Mouse (Mus musculus) myocyte (in vitro differentiated cells): ENCODE results near the gene Rpf2.

Experiments used
- CEBPB ChIP-seq: IDR thresholded peaks from 2 replicates; pipeline ENCODE4 v1.6.1; 2011; ENCODE audit warnings: mild to moderate bottlenecking, moderate library complexity; ENCODE audit not compliant: poor library complexity, insufficient read depth, severe bottlenecking
- E2F4 ChIP-seq: IDR thresholded peaks from one replicate; pipeline ENCODE4 v1.6.1; 2011; ENCODE audit warnings: mild to moderate bottlenecking, control low read depth, moderate library complexity; ENCODE audit not compliant: insufficient read depth
- MAX ChIP-seq: IDR thresholded peaks from one replicate; pipeline ENCODE4 v1.6.1; 2011; ENCODE audit warnings: low read depth, mild to moderate bottlenecking, control low read depth
- MYOG ChIP-seq, 3 experiments: IDR thresholded peaks; one replicate each; pipeline ENCODE4 v1.6.1; 2011; ENCODE audit warnings: control low read depth in 2 of 3, low read depth in 2 of 3, mild to moderate bottlenecking in 2 of 3; ENCODE audit not compliant: insufficient read length in 2 of 3, control insufficient read depth in 1 of 3, insufficient read depth in 1 of 3
- POLR2A ChIP-seq: IDR thresholded peaks from one replicate; pipeline ENCODE4 v1.6.1; 2011; ENCODE audit warnings: low read depth, mild to moderate bottlenecking, control low read depth, moderate library complexity; ENCODE audit not compliant: insufficient read length
- POLR2AphosphoS2 ChIP-seq: IDR thresholded peaks from one replicate; pipeline ENCODE4 v1.6.1; 2011; ENCODE audit warnings: low read depth, control low read depth; ENCODE audit not compliant: insufficient read length
- SRF ChIP-seq: IDR thresholded peaks from one replicate; pipeline ENCODE4 v1.6.1; 2011; ENCODE audit warnings: low read depth; ENCODE audit not compliant: control insufficient read depth, insufficient read length
- TCF12 ChIP-seq: IDR thresholded peaks from one replicate; pipeline ENCODE4 v1.6.1; 2011; ENCODE audit warnings: mild to moderate bottlenecking, control low read depth; ENCODE audit not compliant: poor library complexity, insufficient read depth, severe bottlenecking
- USF1 ChIP-seq: IDR thresholded peaks from one replicate; pipeline ENCODE4 v1.6.1; 2011; ENCODE audit warnings: low read depth, mild to moderate bottlenecking, control low read depth, moderate library complexity

DNA sequence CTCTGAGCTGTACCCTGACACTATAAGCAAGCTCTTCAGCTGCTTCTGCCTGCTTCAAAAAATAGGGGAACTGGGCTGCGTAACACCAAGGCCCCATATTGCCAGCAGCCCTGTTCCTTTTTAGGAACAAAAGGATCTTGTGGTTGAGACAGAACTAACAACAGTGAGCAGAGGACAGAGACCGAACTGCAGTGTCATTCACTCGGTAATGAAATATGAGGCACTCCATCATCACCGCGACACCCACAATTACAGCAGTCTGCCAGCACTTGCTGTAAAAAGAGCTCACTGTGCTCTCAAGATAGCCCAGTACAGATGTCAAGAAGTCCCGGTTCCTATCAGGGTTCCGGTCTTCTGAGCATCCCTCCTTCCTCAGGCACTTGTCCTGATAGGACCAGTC, 29.2 kb upstream of the Rpf2 start:
- TF ChIP-seq POLR2A: no peak
- no peak for TF ChIP-seq TCF12
- no peak for TF ChIP-seq CEBPB
- no peak for TF ChIP-seq POLR2AphosphoS2
- no peak for TF ChIP-seq USF1
- TF ChIP-seq SRF: no peak
- TF ChIP-seq E2F4: no peak
- TF ChIP-seq MAX: no peak
- TF ChIP-seq MYOG (IDR thresholded peaks at IDR 0.05; ENCODE audit: control insufficient read depth in 1 of 3, insufficient read depth in 1 of 3, insufficient read length in 2 of 3, low read depth in 2 of 3): no peak
